Mouse (Mus musculus): ENCODE data around the gene Rpl35a.
A peak's percentile ranks its signal among the peaks of the same experiment; 100 is the strongest.
"Not testable (repeated sequence)": the region's sequence is repeated elsewhere in the genome, so short reads cannot be mapped to it uniquely, and the experiment has no call there.

Gene Rpl35a

DNA sequence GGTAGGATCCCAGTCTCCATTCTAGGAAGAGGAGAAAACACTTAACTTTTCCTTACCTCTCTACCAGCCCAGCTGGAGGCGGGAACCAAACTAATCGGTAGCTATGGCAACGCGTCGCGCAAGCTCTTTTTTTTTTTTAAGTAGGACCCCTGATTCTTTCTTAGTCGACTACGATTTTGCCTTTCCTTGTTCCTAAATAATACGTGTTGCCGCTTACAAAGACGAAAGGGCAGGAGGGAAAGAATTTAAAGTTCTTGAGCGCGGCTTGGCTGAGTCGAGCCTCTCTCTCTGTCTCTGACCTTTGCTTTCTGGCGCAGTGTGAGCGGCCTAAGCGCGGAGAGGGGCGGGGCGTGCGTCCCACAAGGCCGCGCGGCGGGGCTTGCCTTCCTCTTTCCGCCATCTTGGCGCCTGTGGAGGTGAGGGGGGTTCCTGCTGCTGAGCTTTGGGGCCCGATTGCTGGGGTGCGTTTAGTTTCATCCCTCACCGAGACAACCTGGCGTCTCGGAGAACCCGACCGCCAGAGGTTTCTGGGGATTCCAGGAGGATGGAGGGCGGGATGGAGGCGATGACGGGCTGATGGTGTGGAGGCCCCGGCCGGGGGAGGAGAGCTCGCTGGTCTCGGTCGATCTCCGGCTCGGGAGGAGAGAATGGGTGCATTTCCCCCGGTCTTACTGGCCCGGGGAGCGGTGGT is at the start of gene Rpl35a, which contains the start of gene Iqcg:
TSS of gene Rpl35a (plus strand) at position 359 of the 691 bp plus-strand sequence.
TSS of gene Iqcg (minus strand) at position 124 of the 691 bp plus-strand sequence.
- peak; percentile 88 for DNase-seq (ENCODE audit: low read depth, low spot score)

- DNase-seq (ENCODE audit: low read depth, low spot score): no peak
Measured at GRCm38 (mm10) chr16:33006888-33007287, 49.4 kb upstream of the Rpl35a start.

DNA sequence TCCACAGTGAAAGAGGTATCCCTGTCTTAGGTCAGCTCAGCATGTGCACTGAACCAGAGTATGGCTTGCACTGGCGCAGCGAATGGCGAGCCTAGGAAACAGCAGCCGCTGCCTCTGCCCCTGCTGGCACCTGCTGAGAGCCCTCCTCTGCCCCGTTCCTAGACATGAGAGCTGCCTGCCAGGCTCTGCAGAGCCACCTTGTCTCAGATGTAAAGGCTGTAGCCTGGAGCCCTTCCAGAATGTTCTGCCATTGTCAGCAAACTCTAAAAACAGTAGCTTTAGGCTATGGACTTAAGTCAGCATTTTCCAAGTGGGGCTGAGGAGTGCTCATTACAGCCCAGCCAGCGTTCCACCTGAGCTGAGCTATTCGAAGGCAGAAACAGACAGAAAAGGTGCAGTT is 48.8 kb upstream of the Rpl35a start:
- no peak for DNase-seq (ENCODE audit: low read depth, low spot score)

DNA sequence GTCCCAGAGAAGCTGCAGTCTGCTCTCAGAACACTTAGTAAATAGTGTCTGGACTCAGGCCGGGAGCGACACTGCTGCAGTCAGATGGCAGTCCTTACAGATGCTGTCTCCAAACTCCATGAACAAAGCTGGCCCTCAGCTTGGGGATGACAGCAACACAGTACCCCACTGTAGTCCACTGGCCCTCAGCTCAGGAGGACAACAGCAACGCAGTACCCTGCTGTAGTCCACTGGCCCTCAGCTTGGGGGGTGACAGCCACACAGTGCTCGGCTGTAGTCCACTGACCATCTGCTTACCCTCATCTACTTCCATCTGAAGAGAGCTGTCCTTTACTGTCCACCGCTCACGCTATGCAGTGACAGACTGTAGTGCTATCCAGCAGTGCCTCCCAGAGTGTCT is 46.1 kb upstream of the Rpl35a start:
- DNase-seq (ENCODE audit: low read depth, low spot score): no peak

GRCm38 (mm10) chr16:33013801-33014200 is 42.5 kb upstream of the Rpl35a start:
- no peak for DNase-seq (ENCODE audit: low read depth, low spot score)

GRCm38 (mm10) chr16:33014921-33015320 is 41.3 kb upstream of the Rpl35a start:
- DNase-seq (ENCODE audit: low read depth, low spot score): no peak

DNA sequence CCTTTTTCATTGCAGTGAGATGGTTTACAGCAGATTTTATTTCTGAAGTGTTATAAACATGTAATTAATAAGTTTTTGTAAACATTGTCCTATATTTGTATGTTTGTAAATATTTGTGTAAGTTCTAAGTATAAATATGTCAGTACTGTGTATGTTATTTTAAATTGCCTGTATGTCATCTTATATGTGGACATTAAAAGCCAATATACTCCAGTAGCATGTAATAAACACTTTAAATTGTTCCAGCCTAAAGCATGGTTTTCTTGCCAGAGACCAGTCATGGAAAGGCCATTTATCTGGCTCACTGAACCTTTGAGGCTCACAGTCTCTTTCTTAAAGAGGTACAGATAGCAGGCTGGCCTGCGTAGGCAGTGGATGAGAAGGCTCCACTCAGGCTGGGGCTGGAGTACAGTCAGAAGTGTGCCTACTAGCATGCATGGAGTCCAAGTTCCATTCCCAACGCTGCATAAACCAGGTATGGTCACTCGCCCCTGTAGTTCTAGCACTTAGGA is 40.8 kb upstream of the Rpl35a start:
- no peak for DNase-seq (ENCODE audit: low read depth, low spot score)

- DNase-seq (ENCODE audit: low read depth, low spot score): no peak
Measured at GRCm38 (mm10) chr16:33015986-33016385, 40.3 kb upstream of the Rpl35a start.

DNA sequence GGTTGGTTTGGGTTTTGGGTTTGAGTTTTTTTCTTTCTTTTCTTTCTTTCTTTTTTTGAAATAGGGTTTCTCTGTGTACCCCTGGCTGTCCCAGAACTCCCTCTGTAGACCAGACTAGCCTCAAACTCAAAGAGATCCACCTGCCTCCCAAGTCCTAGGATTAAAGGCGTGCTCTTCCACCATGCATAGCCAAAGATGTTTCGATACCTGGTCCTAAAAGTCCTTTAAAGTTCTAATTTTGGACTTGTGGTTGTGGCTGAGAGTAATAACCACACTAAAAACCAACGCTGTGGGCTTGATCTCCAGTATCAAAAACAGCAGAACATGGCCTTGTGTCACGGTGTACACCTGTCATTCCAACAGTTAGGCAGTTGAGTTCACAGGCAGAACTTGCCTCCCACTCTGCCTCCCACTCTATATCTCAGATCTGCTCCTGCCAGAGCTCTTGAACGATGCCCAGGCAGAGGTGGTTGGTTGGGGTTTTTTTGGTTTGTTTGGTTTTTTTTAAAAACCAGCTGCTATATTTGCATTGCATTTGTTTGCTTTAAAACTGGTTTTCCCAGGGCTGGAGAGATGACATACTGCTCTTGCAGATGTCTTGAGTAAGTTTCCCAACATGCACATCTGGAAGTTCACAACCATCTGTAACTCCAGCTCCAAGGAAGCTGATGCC is 38.4 kb upstream of the Rpl35a start:
- DNase-seq (ENCODE audit: low read depth, low spot score): no peak

DNA sequence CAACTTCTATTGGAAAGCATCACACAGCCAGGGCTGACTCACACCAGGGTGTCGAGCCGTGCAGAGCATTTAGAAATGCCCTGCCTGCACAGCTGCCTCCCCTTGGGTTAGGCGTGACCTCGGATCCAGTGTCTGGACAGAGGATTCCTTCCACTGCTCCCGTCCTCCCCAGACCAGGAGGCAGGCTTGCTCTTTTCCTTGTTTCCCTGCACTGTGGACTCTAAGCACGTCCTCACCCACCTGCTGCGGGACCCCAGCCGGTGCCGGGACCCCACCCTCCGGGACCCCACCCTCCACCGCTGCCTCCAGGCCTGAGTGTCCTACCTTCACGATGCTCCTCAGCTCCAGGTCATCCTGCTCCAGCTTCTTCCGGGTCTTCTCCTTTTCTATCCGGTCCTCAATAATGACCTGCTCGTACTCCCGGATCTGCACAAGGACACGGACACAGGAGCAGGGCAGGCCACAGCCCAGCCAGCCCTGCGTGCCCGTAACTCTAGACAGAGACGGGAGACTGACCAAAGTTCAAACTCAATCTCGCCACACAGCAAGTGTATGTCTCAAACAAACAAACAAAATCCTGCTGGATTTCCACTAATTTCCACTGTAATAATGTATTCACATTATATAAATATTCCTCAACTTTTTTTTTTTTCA is 37.0 kb upstream of the Rpl35a start:
- DNase-seq (ENCODE audit: low read depth, low spot score): no peak

- peak; percentile 26 for DNase-seq (ENCODE audit: low read depth, low spot score)
Measured at GRCm38 (mm10) chr16:33021381-33021780, 34.9 kb upstream of the Rpl35a start.

GRCm38 (mm10) chr16:33023750-33024149 is 32.5 kb upstream of the Rpl35a start:
- DNase-seq (ENCODE audit: low read depth, low spot score): peak; percentile 92

DNA sequence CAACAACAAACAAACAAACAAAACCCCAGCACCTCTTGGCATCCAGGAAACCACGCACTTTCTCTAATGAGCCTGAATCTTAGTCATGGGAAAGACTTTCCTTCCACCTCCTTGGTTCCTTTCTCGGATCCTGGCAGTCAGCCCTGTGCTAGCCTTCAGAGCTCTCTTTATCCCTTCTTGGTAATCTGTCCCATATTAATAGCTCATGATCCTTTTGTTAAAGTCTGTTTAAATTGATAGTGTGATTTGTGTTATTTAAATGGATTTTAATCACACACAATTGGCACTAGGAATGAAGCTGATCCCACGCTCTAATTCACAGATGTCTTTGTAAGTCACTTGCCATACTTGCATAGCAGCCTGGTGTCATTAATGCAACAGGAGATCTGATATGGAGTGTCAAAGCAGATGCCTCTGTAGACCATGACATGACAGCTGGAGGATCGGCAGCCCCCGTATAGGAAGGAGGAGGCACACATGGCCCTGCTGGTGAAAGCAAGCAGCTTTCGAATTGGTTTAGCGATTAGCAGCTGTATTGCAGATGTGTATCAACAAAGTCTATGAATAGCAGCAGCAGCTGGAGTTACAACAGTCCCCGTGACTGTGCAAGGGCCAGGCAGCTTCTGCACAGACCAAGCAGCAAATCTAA is 31.7 kb upstream of the Rpl35a start:
- DNase-seq (ENCODE audit: low read depth, low spot score): no peak

- no peak for DNase-seq (ENCODE audit: low read depth, low spot score)
Measured at GRCm38 (mm10) chr16:33026357-33026756, 29.9 kb upstream of the Rpl35a start.

DNA sequence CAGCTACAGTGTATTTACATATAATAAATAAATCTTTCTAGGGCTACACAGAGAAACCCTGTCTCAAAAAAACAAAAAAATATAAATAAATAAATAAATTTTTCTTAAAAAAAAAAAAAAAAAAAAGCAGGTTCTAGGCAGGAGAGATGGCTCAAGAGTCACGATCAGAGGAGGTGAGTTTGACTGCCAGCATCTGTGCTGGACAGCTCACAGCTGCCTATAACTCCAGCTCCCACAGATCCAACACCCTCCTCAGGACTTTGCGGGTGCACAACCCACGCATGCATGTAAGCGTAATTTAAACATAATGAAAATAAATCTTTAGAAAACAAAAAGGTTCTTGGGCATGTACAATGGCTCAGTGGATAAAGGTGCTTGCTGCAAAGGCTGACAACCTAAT is 20.2 kb upstream of the Rpl35a start:
- no peak for DNase-seq (ENCODE audit: low read depth, low spot score)

DNA sequence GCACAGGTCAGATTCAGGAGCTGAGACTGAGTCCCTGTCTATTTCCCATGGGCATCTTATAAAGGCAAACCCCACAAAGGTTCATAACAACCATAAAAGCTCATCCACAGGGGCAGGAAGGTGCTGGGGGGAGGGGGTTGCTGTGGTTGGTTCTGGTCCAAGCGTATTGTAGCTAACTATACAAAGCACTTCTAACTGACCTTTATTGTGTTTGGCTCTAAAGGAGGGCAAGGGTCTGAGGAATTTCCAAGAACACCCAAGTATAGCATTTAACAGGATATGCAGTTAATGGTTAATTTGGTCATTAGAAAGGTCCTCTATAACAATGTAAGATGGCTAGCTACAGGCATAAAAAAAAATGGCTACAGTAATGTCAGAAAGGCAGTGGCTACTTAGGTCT is 13.6 kb upstream of the Rpl35a start:
- DNase-seq (ENCODE audit: low read depth, low spot score): no peak

DNA sequence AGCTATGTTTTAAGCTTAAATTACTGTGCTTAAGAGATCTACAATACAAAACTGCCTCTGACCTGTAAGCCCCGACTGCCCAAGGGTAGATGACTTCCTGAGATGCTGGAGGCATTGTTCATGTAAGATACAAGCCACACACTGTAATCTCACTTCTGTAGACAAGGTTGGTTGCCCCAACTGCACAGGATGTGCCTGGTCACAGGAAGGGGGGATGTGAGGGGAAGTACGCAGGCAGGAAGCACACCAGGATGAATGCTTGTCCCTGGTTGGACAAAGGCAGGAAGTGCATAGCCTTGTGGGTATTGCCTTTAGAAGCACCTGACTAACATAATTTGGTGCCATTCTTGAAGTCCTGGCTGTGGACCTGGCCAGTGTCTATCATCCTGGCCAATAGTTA is 13.0 kb upstream of the Rpl35a start:
- no peak for DNase-seq (ENCODE audit: low read depth, low spot score)

- DNase-seq (ENCODE audit: low read depth, low spot score): no peak
Measured at GRCm38 (mm10) chr16:33048004-33048403, 8.2 kb upstream of the Rpl35a start.

GRCm38 (mm10) chr16:33048686-33049085 is 7.6 kb upstream of the Rpl35a start:
- no peak for DNase-seq (ENCODE audit: low read depth, low spot score)

- no peak for DNase-seq (ENCODE audit: low read depth, low spot score)
Measured at GRCm38 (mm10) chr16:33049809-33050208, 6.4 kb upstream of the Rpl35a start.

GRCm38 (mm10) chr16:33053141-33053540 is 3.1 kb upstream of the Rpl35a start:
- no peak for DNase-seq (ENCODE audit: low read depth, low spot score)

DNA sequence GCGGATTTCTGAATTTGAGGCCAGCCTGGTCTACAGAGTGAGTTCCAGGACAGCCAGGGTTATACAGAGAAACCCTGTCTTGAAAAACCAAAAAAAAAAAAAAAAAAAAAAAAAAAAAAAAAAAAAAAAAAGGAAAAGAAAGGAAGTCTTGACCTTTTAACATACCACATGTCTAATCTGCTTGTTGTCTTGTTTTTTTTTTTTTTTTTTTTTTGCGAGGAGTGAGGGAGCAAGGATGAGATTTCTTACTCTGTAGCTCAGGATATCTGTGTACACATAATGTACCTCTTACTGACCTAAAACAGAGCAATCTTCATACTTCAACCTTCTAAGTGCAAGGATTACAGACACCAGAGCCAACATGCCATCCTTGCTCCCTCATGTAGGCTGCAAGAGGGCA is 1.3 kb upstream of the Rpl35a start:
- DNase-seq (ENCODE audit: low read depth, low spot score): not testable (repeated sequence)
